Mouse (Mus musculus) forebrain, embryonic 16.5 days (tissue): ENCODE results near the gene Nmur1. TPM values are rescaled to one million over a fixed set of nuclear protein-coding genes. Genes with fewer than 3 reads are reported as not detected.

Source experiments
- ATAC-seq: fragments of 200-750 bp; cut with Nextera tagmentation; 2 replicates; pipeline ENCODE4 v1.8.0; 2017; ENCODE audit warnings: mild to moderate bottlenecking, moderate library complexity
- H3K27ac ChIP-seq: fragments of 300-500 bp; sonication (generic); 2 replicates; pipeline ENCODE4 v1.5.1; 2014; ENCODE audit warnings: low read length, control low read depth
- H3K27me3 ChIP-seq: fragments of 300-500 bp; sonication (generic); replicated peaks from 2 replicates; pipeline ENCODE4 v1.6.1; 2014; ENCODE audit warnings: low read length; ENCODE audit not compliant: control insufficient read depth, insufficient read depth
- H3K36me3 ChIP-seq: fragments of 300-500 bp; sonication (generic); 2 replicates; pipeline ENCODE4 v1.6.1; 2014; ENCODE audit not compliant: control insufficient read depth, insufficient read depth
- H3K4me1 ChIP-seq: fragments of 300-500 bp; sonication (generic); replicated peaks from 2 replicates; pipeline ENCODE4 v1.6.1; 2014; ENCODE audit warnings: low read length; ENCODE audit not compliant: control insufficient read depth, insufficient read depth
- H3K4me2 ChIP-seq: fragments of 300-500 bp; sonication (generic); 2 replicates; pipeline ENCODE4 v1.6.1; 2014; ENCODE audit warnings: mild to moderate bottlenecking, low read length, control low read depth
- H3K4me3 ChIP-seq: fragments of 300-500 bp; sonication (generic); replicated peaks from 2 replicates; pipeline ENCODE4 v1.5.1; 2014; ENCODE audit warnings: mild to moderate bottlenecking, low read length, control low read depth
- H3K9ac ChIP-seq: fragments of 300-500 bp; sonication (generic); replicated peaks from 2 replicates; pipeline ENCODE4 v1.6.1; 2014; ENCODE audit warnings: low read depth, low read length, control low read depth
- H3K9me3 ChIP-seq: fragments of 300-500 bp; sonication (generic); 2 replicates; pipeline ENCODE4 v1.6.1; 2016; ENCODE audit warnings: low read length; ENCODE audit not compliant: control insufficient read depth
- WGBS: fragments of 180-500 bp; shearing (Covaris S2); extraction: QIAGEN DNeasy Blood & Tissue Kit; methylation state at CpG from one replicate; pipeline ENCODE4 v1.1.7; 2014; 5-methylcytosine and 5-hydroxymethylcytosine counted together
- polyA plus RNA-seq: library from polyadenylated mRNA; unstranded; fragments of >200 nt; fragmentation: Nextera tagmentation; extraction: Ambion mirVana; gene quantifications from 2 replicates; pipeline ENCODE4 v1.2.1, GENCODE M21; 2015

The Nmur1 gene
- polyA plus RNA-seq, 1 experiment from 2014 or later = not detected

DNA sequence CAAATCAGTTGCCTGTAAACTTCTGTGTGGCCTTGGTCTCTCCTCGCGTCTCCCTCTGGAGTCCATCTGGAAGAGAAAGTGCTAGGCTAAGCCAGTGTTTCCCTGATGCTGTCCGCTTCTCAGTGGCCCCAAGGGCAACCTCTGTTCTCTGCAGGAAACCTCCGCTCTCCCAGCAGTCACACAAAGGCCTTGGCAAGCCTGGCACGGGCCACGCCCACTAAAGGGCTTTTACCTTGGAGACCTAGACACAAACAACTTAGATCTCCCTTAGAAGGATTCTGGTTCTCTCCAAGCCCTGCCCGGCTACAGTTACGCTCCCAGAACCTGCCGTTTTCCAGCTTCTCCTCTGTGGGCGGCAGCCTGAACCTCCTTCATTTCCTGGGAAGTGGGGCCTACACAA, 5.0 kb downstream of the Nmur1 start:
- Histone ChIP-seq H3K9ac (no peak overlapping the region), H3K27ac (no peak overlapping the region)
- ATAC-seq = no peak

DNA sequence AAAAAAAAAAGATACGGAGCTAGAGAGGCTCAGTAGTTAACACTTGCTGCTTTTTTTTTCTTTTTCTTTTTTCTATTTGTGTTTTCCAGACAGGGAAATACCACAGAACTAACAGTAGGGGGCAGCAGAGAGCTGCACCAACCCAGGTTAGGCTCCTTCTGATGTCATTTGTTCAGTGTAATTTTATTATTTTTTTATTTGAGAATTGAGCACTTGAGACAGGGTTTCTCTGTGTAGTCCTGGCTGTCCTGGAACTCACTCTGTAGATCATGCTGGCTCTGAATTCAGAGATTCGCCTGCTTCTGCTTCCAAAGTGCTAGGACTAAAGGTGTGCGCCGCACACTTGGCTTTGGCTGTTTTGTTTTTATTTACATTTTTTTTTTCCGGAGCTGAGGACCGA, 9.7 kb downstream of the Nmur1 start:
- H3K27ac ChIP-seq = no peak overlapping the region
- ATAC-seq = peak; percentile 10; the same call in 1 of the 2 replicates
- no peak overlapping the region for H3K9ac ChIP-seq
- H3K4me3 ChIP-seq = no peak overlapping the region
- H3K36me3 ChIP-seq = no peaks in the 10 kb centered on the region
- H3K4me1 ChIP-seq = peaks cover 4% of the 10 kb centered on the region
- no peak overlapping the region for H3K4me2 ChIP-seq
- no peaks in the 10 kb centered on the region for H3K9me3 ChIP-seq
- H3K27me3 ChIP-seq = no peaks in the 10 kb centered on the region
- 66% methylated on average over 6 of the region's 6 CpGs for WGBS

More for the DNA sequence above, 5.0 kb downstream of the Nmur1 start:
- H3K4me3 ChIP-seq = no peak overlapping the region
- H3K4me1 ChIP-seq = peaks cover 8% of the 10 kb centered on the region
- no peaks in the 10 kb centered on the region for H3K9me3 ChIP-seq
- no peaks in the 10 kb centered on the region for H3K36me3 ChIP-seq
- WGBS = 18% methylated on average over 10 of the region's 10 CpGs
- no peak overlapping the region for H3K4me2 ChIP-seq
- no peaks in the 10 kb centered on the region for H3K27me3 ChIP-seq

GRCm38 (mm10) chr1:86415612-86416184, 10.3 kb downstream of the Nmur1 start:
- no peak overlapping the region for H3K4me3 ChIP-seq
- no peak overlapping the region for H3K4me2 ChIP-seq
- no peaks in the 10 kb centered on the region for H3K27me3 ChIP-seq
- H3K9me3 ChIP-seq = no peaks in the 10 kb centered on the region
- 71% methylated on average over 7 of the region's 7 CpGs for WGBS
- H3K27ac ChIP-seq = no peak overlapping the region
- peak; percentile 20; the same call in 1 of the 2 replicates for ATAC-seq
- H3K9ac ChIP-seq = no peak overlapping the region
- no peaks in the 10 kb centered on the region for H3K4me1 ChIP-seq
- no peaks in the 10 kb centered on the region for H3K36me3 ChIP-seq

GRCm38 (mm10) chr1:86415144-86415543, 10.9 kb downstream of the Nmur1 start:
- no peak overlapping the region for H3K4me3 ChIP-seq
- WGBS = 55% methylated on average over 2 of the region's 2 CpGs
- no peaks in the 10 kb centered on the region for H3K4me1 ChIP-seq
- no peak for ATAC-seq
- no peaks in the 10 kb centered on the region for H3K9me3 ChIP-seq
- no peak overlapping the region for H3K4me2 ChIP-seq
- no peaks in the 10 kb centered on the region for H3K27me3 ChIP-seq
- no peaks in the 10 kb centered on the region for H3K36me3 ChIP-seq
- H3K9ac ChIP-seq = no peak overlapping the region
- H3K27ac ChIP-seq = no peak overlapping the region

DNA sequence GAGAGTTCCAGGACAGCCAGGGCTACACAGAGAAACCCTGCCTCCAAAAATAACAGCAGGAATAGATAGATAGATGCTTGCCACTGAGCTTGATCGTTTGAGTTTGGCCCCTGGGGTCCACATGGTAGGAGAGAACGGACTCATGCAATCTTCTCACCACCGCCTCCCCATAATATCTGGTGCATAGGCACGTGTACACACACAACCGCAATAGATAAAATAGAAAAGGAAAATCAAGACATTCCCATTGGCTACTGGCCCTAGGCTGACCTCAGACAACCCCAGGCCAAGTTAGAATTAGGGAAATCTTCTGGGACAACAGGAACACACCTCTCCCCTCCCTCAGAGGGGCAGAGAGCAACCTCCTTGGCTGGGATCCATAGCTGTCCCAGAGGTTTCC, 11.3 kb downstream of the Nmur1 start:
- no peaks in the 10 kb centered on the region for H3K4me1 ChIP-seq
- no peaks in the 10 kb centered on the region for H3K9me3 ChIP-seq
- no peak overlapping the region for H3K9ac ChIP-seq
- no peak for ATAC-seq
- H3K27ac ChIP-seq = no peak overlapping the region
- no peaks in the 10 kb centered on the region for H3K27me3 ChIP-seq
- no peak overlapping the region for H3K4me2 ChIP-seq
- H3K36me3 ChIP-seq = no peaks in the 10 kb centered on the region
- H3K4me3 ChIP-seq = no peak overlapping the region
- WGBS = 90% methylated on average over 5 of the region's 5 CpGs

- H3K27me3 ChIP-seq = no peaks in the 10 kb centered on the region
- no peaks in the 10 kb centered on the region for H3K9me3 ChIP-seq
- H3K4me1 ChIP-seq = no peaks in the 10 kb centered on the region
- H3K4me3 ChIP-seq = no peak overlapping the region
- H3K4me2 ChIP-seq = no peak overlapping the region
- no peak overlapping the region for H3K27ac ChIP-seq
- H3K36me3 ChIP-seq = no peaks in the 10 kb centered on the region
- H3K9ac ChIP-seq = no peak overlapping the region
- no peak for ATAC-seq
- 92% methylated on average over 2 of the region's 2 CpGs for WGBS
Measured at GRCm38 (mm10) chr1:86409476-86409875, 16.6 kb downstream of the Nmur1 start.

GRCm38 (mm10) chr1:86408515-86408914, 17.5 kb downstream of the Nmur1 start:
- 86% methylated on average over 10 of the region's 10 CpGs for WGBS
- no peaks in the 10 kb centered on the region for H3K36me3 ChIP-seq
- H3K4me1 ChIP-seq = no peaks in the 10 kb centered on the region
- H3K9me3 ChIP-seq = no peaks in the 10 kb centered on the region
- H3K27me3 ChIP-seq = no peaks in the 10 kb centered on the region
- no peak overlapping the region for H3K27ac ChIP-seq
- no peak overlapping the region for H3K4me3 ChIP-seq
- no peak overlapping the region for H3K4me2 ChIP-seq
- no peak for ATAC-seq
- no peak overlapping the region for H3K9ac ChIP-seq

DNA sequence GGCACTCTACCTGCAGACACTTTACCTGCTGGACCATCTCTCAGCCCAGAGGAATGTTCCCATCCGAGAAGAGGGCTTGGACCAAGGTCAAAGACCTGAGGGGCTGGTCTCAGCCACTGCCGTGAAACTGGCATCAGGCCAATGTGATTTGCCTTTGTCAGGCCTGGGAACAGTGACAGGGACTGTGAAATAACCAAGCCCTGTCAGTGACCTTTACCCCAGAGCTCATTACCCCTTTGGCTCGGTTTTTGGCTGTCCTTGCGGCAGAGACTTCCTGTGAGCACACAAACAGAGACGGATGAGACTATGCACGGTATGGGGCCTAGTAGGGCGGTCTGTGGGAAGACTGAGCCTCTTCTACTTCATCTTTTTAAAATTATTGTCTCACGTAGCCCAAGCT, 19.1 kb downstream of the Nmur1 start:
- no peaks in the 10 kb centered on the region for H3K36me3 ChIP-seq
- H3K27ac ChIP-seq = no peak overlapping the region
- WGBS = 70% methylated on average over 8 of the region's 8 CpGs
- no peak overlapping the region for H3K4me3 ChIP-seq
- H3K4me2 ChIP-seq = no peak overlapping the region
- no peaks in the 10 kb centered on the region for H3K27me3 ChIP-seq
- no peak for ATAC-seq
- H3K4me1 ChIP-seq = no peaks in the 10 kb centered on the region
- no peak overlapping the region for H3K9ac ChIP-seq
- H3K9me3 ChIP-seq = no peaks in the 10 kb centered on the region

DNA sequence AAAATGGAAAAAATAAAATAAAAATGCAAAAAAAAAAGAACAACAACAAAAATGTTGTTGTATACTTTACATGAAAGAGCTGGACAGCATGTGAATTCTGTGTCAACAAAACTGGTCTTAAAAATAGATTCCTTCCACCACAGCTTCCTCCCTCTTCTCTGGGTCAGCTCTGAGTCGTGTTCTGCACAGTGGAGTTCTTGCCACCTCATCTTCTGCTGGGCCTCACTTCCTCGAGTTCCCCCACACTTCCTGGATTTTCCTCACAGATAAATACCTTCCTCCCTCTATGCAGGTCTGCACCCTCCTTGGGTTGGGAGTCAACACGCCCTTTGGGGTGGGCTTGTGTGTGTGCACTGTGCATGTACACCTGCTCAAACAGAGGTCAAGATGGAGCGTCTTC, 19.7 kb downstream of the Nmur1 start:
- Histone ChIP-seq H3K27me3 (no peaks in the 10 kb centered on the region), H3K4me2 (no peak overlapping the region), H3K4me1 (no peaks in the 10 kb centered on the region), H3K36me3 (no peaks in the 10 kb centered on the region), H3K9ac (no peak overlapping the region), H3K4me3 (no peak overlapping the region), H3K9me3 (no peaks in the 10 kb centered on the region), H3K27ac (no peak overlapping the region)
- WGBS = 83% methylated on average over 4 of the region's 4 CpGs
- no peak for ATAC-seq

DNA sequence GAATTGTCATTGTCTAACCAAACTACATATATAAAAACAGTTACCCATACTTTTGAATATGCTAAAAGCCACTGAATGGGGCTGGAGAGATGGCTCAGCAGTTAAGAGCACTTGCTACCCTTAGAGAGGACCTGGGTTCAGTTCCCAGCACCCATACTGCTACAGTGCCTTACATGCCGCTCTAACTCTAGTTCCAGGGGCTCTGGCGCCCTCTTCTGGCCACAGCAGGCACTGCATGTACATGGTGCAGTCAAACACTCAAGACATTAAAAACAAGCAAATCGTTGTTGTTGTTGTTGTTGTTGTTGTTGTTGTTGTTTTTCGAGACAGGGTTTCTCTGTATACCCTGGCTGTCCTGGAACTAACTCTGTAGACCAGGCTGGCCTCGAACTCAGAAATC, 21.2 kb downstream of the Nmur1 start:
- no peaks in the 10 kb centered on the region for H3K9me3 ChIP-seq
- no peak overlapping the region for H3K4me3 ChIP-seq
- H3K27ac ChIP-seq = no peak overlapping the region
- H3K4me1 ChIP-seq = no peaks in the 10 kb centered on the region
- H3K4me2 ChIP-seq = no peak overlapping the region
- no peaks in the 10 kb centered on the region for H3K27me3 ChIP-seq
- WGBS = 63% methylated on average over 5 of the region's 5 CpGs
- no peak overlapping the region for H3K9ac ChIP-seq
- H3K36me3 ChIP-seq = no peaks in the 10 kb centered on the region
- no peak for ATAC-seq
